Mouse (Mus musculus) testis, adult 2 months (tissue): Measurements from ENCODE around the gene Ntmt1.

Experiments used
- CTCF ChIP-seq: fragments of 200-500 bp; IDR thresholded peaks from 2 replicates; pipeline ENCODE4 v1.5.1; 2012; ENCODE audit warnings: low read depth, mild to moderate bottlenecking, inconsistent platforms, low read length, moderate library complexity; ENCODE audit not compliant: control insufficient read depth, insufficient read depth, insufficient replicate concordance
- POLR2A ChIP-seq: fragments of 200-500 bp; IDR thresholded peaks from 2 replicates; pipeline ENCODE4 v1.6.1; 2012; ENCODE audit warnings: low read depth, mild to moderate bottlenecking, inconsistent platforms, low read length, moderate library complexity; ENCODE audit not compliant: control insufficient read depth

DNA sequence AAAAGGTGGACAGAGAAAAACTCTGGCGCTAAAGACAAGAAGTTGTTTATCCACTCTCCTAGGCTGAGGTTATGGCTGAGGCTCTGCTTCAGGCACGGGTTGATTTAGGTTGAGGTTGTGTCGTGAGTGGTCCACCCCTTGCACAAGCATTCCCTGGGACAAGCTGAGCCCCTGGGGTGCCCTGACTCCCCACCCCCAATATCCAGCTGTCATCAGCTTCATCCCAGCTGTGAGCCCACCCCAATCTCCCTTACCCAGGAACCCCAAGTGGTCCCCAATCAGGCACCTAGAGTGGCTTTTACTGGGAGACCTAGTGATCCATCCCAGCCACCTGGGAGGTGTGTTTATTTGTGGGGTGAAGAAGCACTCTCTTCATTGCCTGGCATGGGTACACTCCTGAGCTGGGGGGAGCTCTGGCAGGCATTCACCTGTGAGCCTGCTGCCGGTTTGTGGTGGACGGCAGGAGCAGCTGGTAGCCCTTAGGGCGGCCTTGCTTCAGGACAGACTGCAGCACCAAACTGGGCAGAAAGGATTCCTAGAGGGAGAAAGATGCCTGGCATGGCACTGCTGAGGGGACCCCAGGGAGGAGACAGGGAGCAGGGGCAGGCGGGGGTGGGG, 12.2 kb upstream of the Ntmt1 start:
- TF ChIP-seq CTCF, result no peak
- no peak for TF ChIP-seq POLR2A
